Mouse (Mus musculus) lung, embryonic 16.5 days (tissue): ENCODE results near the gene Gins3. TPM values are rescaled to one million over a fixed set of nuclear protein-coding genes. Genes with fewer than 3 reads are reported as not detected.
"Not testable (repeated sequence)": the region's sequence is repeated elsewhere in the genome, so short reads cannot be mapped to it uniquely, and the experiment has no call there.

Source experiments
- ATAC-seq: fragments of 200-750 bp; cut with Nextera tagmentation; 2 replicates; pipeline ENCODE4 v1.8.0; 2017; ENCODE audit warnings: low read depth, mild to moderate bottlenecking, moderate library complexity
- H3K27ac ChIP-seq: fragments of 300-500 bp; sonication (generic); 2 replicates; pipeline ENCODE4 v1.5.1; 2014; ENCODE audit warnings: mild to moderate bottlenecking, control low read depth, low read length
- H3K27me3 ChIP-seq: fragments of 300-500 bp; sonication (generic); 2 replicates; pipeline ENCODE4 v1.6.1; 2014; ENCODE audit warnings: low read depth, low read length, mixed read lengths; ENCODE audit not compliant: control insufficient read depth, insufficient read depth
- H3K36me3 ChIP-seq: fragments of 300-500 bp; sonication (generic); 2 replicates; pipeline ENCODE4 v1.6.1; 2014; ENCODE audit warnings: low read length; ENCODE audit not compliant: control insufficient read depth, insufficient read depth
- H3K4me1 ChIP-seq: fragments of 300-500 bp; sonication (generic); replicated peaks from 2 replicates; pipeline ENCODE4 v1.6.1; 2014; ENCODE audit warnings: low read length, mixed read lengths; ENCODE audit not compliant: control insufficient read depth, insufficient read depth
- H3K4me2 ChIP-seq: fragments of 300-500 bp; sonication (generic); 2 replicates; pipeline ENCODE4 v1.6.1; 2014; ENCODE audit warnings: low read depth, low read length, control low read depth
- H3K4me3 ChIP-seq: fragments of 300-500 bp; sonication (generic); 2 replicates; pipeline ENCODE4 v1.5.1; 2014; ENCODE audit warnings: mild to moderate bottlenecking, low read length, control low read depth
- H3K9ac ChIP-seq: fragments of 300-500 bp; sonication (generic); 2 replicates; pipeline ENCODE4 v1.6.1; 2014; ENCODE audit warnings: low read length, control low read depth
- H3K9me3 ChIP-seq: fragments of 300-500 bp; sonication (generic); 2 replicates; pipeline ENCODE4 v1.6.1; 2016; ENCODE audit warnings: low read length; ENCODE audit not compliant: control insufficient read depth
- WGBS: fragments of 180-500 bp; shearing (Covaris S2); extraction: QIAGEN DNeasy Blood & Tissue Kit; methylation state at CpG from one replicate; pipeline ENCODE4 v1.1.7; 2014; 5-methylcytosine and 5-hydroxymethylcytosine counted together
- polyA plus RNA-seq: library from polyadenylated mRNA; unstranded; fragments of >200 nt; fragmentation: Nextera tagmentation; extraction: Ambion mirVana; gene quantifications from 2 replicates; pipeline ENCODE4 v1.2.1, GENCODE M21; 2015

The Gins3 gene
- polyA plus RNA-seq, 1 experiment from 2014 or later: 21.6 TPM

- H3K9me3 ChIP-seq: no peaks in the 10 kb centered on the region
- H3K4me1 ChIP-seq: no peaks in the 10 kb centered on the region
- ATAC-seq: no peak
- no peak overlapping the region for H3K9ac ChIP-seq
- no peak overlapping the region for H3K4me3 ChIP-seq
- 9% methylated on average over 11 of the region's 11 CpGs for WGBS
- no peaks in the 10 kb centered on the region for H3K36me3 ChIP-seq
- no peaks in the 10 kb centered on the region for H3K27me3 ChIP-seq
- no peak overlapping the region for H3K27ac ChIP-seq
- H3K4me2 ChIP-seq: no peak overlapping the region
These were observed 33.4 kb upstream of the Gins3 start for GRCm38 (mm10) chr8:95599861-95600260.

- Histone ChIP-seq H3K27ac (no peak overlapping the region), H3K4me1 (no peaks in the 10 kb centered on the region), H3K9ac (no peak overlapping the region), H3K4me2 (no peak overlapping the region), H3K4me3 (no peak overlapping the region), H3K27me3 (no peaks in the 10 kb centered on the region), H3K36me3 (no peaks in the 10 kb centered on the region), H3K9me3 (no peaks in the 10 kb centered on the region)
- WGBS: 68% methylated on average over 15 of the region's 15 CpGs
- no peak for ATAC-seq
These were observed 31.9 kb upstream of the Gins3 start for GRCm38 (mm10) chr8:95601306-95601705.

- Histone ChIP-seq H3K27me3 (no peaks in the 10 kb centered on the region), H3K4me1 (no peaks in the 10 kb centered on the region), H3K36me3 (no peaks in the 10 kb centered on the region), H3K4me3 (no peak overlapping the region), H3K27ac (no peak overlapping the region), H3K4me2 (no peak overlapping the region), H3K9me3 (no peaks in the 10 kb centered on the region), H3K9ac (no peak overlapping the region)
- no peak for ATAC-seq
- 72% methylated on average over 2 of the region's 2 CpGs for WGBS
These were observed 31.1 kb upstream of the Gins3 start for GRCm38 (mm10) chr8:95602168-95602567.

- H3K27ac ChIP-seq, H3K36me3 ChIP-seq, H3K4me2 ChIP-seq, H3K4me3 ChIP-seq, ATAC-seq, H3K4me1 ChIP-seq, H3K27me3 ChIP-seq, H3K9me3 ChIP-seq, H3K9ac ChIP-seq: not testable (repeated sequence)
- 19% methylated on average over 4 of the region's 5 CpGs for WGBS
These were observed 26.7 kb upstream of the Gins3 start for GRCm38 (mm10) chr8:95606509-95606908.

GRCm38 (mm10) chr8:95607210-95607609 is 26.0 kb upstream of the Gins3 start:
- Histone ChIP-seq H3K36me3 (no peaks in the 10 kb centered on the region), H3K4me3 (no peak overlapping the region), H3K27ac (no peak overlapping the region), H3K9me3 (no peaks in the 10 kb centered on the region), H3K4me1 (no peaks in the 10 kb centered on the region), H3K27me3 (no peaks in the 10 kb centered on the region; the same call in 1 of the 2 replicates), H3K4me2 (no peak overlapping the region), H3K9ac (no peak overlapping the region)
- 48% methylated on average over 9 of the region's 9 CpGs for WGBS
- no peak for ATAC-seq

GRCm38 (mm10) chr8:95609406-95609805 is 23.8 kb upstream of the Gins3 start:
- Histone ChIP-seq H3K27ac (no peak overlapping the region), H3K9me3 (no peaks in the 10 kb centered on the region), H3K36me3 (no peaks in the 10 kb centered on the region), H3K9ac (no peak overlapping the region), H3K4me3 (no peak overlapping the region), H3K4me2 (no peak overlapping the region), H3K27me3 (no peaks in the 10 kb centered on the region; the same call in 1 of the 2 replicates), H3K4me1 (no peaks in the 10 kb centered on the region)
- ATAC-seq: no peak
- 88% methylated on average over 5 of the region's 5 CpGs for WGBS

GRCm38 (mm10) chr8:95610749-95611148 is 22.5 kb upstream of the Gins3 start:
- Histone ChIP-seq H3K36me3 (no peaks in the 10 kb centered on the region), H3K4me2 (no peak overlapping the region), H3K27me3 (no peaks in the 10 kb centered on the region; the same call in 1 of the 2 replicates), H3K9ac (no peak overlapping the region), H3K4me3 (no peak overlapping the region), H3K4me1 (no peaks in the 10 kb centered on the region), H3K9me3 (no peaks in the 10 kb centered on the region), H3K27ac (no peak overlapping the region)
- 51% methylated on average over 14 of the region's 14 CpGs for WGBS
- no peak for ATAC-seq

GRCm38 (mm10) chr8:95611769-95612168 is 21.5 kb upstream of the Gins3 start:
- H3K4me3 ChIP-seq: no peak overlapping the region
- no peaks in the 10 kb centered on the region for H3K36me3 ChIP-seq
- WGBS: 44% methylated on average over 5 of the region's 5 CpGs
- no peak overlapping the region for H3K27ac ChIP-seq
- no peak overlapping the region for H3K4me2 ChIP-seq
- ATAC-seq: no peak
- no peaks in the 10 kb centered on the region for H3K4me1 ChIP-seq
- H3K27me3 ChIP-seq: no peaks in the 10 kb centered on the region; the same call in 1 of the 2 replicates
- H3K9ac ChIP-seq: no peak overlapping the region
- H3K9me3 ChIP-seq: no peaks in the 10 kb centered on the region

GRCm38 (mm10) chr8:95616383-95616782 is 16.9 kb upstream of the Gins3 start:
- H3K9ac ChIP-seq: no peak overlapping the region
- H3K27me3 ChIP-seq: no peaks in the 10 kb centered on the region; the same call in 1 of the 2 replicates
- no peaks in the 10 kb centered on the region for H3K36me3 ChIP-seq
- H3K27ac ChIP-seq: no peak overlapping the region
- ATAC-seq: no peak
- H3K4me1 ChIP-seq: no peaks in the 10 kb centered on the region
- WGBS: 88% methylated on average over 7 of the region's 7 CpGs
- no peaks in the 10 kb centered on the region for H3K9me3 ChIP-seq
- no peak overlapping the region for H3K4me2 ChIP-seq
- H3K4me3 ChIP-seq: no peak overlapping the region

- Histone ChIP-seq H3K4me3 (no peak overlapping the region), H3K4me2 (no peak overlapping the region), H3K27ac (no peak overlapping the region), H3K27me3 (no peaks in the 10 kb centered on the region; the same call in 1 of the 2 replicates), H3K9ac (no peak overlapping the region), H3K36me3 (no peaks in the 10 kb centered on the region), H3K9me3 (no peaks in the 10 kb centered on the region), H3K4me1 (no peaks in the 10 kb centered on the region)
- no peak for ATAC-seq
- WGBS: 83% methylated on average over 2 of the region's 2 CpGs
These were observed 13.2 kb upstream of the Gins3 start for GRCm38 (mm10) chr8:95620046-95620445.
